Mouse (Mus musculus) liver, embryonic 16.5 days (tissue): ENCODE data around the gene She. TPM values are rescaled to one million over a fixed set of nuclear protein-coding genes. Genes with fewer than 3 reads are reported as not detected.
"Not testable (repeated sequence)": the region's sequence is repeated elsewhere in the genome, so short reads cannot be mapped to it uniquely, and the experiment has no call there.

Experiments used
- ATAC-seq: fragments of 200-750 bp; cut with Nextera tagmentation; 2 replicates; pipeline ENCODE4 v1.8.0; 2017; ENCODE audit warnings: low read depth, mild to moderate bottlenecking, moderate number of reproducible peaks, moderate library complexity
- H3K27ac ChIP-seq: fragments of 300-500 bp; sonication (generic); 2 replicates; pipeline ENCODE4 v1.5.1; 2014; ENCODE audit warnings: mild to moderate bottlenecking, low read length
- H3K27me3 ChIP-seq: fragments of 300-500 bp; sonication (generic); 2 replicates; pipeline ENCODE4 v1.6.1; 2014; ENCODE audit warnings: low read depth, low read length, mixed read lengths; ENCODE audit not compliant: control insufficient read depth, insufficient read depth
- H3K36me3 ChIP-seq: fragments of 300-500 bp; sonication (generic); 2 replicates; pipeline ENCODE4 v1.6.1; 2014; ENCODE audit warnings: mild to moderate bottlenecking; ENCODE audit not compliant: control insufficient read depth, insufficient read depth
- H3K4me1 ChIP-seq: fragments of 300-500 bp; sonication (generic); 2 replicates; pipeline ENCODE4 v1.6.1; 2014; ENCODE audit warnings: low read depth, low read length, mixed read lengths; ENCODE audit not compliant: control insufficient read depth
- H3K4me2 ChIP-seq: fragments of 300-500 bp; sonication (generic); 2 replicates; pipeline ENCODE4 v1.6.1; 2014; ENCODE audit warnings: low read depth, low read length, mixed read lengths
- H3K4me3 ChIP-seq: fragments of 300-500 bp; sonication (generic); 2 replicates; pipeline ENCODE4 v1.5.1; 2014; ENCODE audit warnings: low read depth, mild to moderate bottlenecking, low read length
- H3K9ac ChIP-seq: fragments of 300-500 bp; sonication (generic); 2 replicates; pipeline ENCODE4 v1.6.1; 2014; ENCODE audit warnings: low read depth, low read length
- H3K9me3 ChIP-seq: fragments of 300-500 bp; sonication (generic); replicated peaks from 2 replicates; pipeline ENCODE4 v1.6.1; 2016; ENCODE audit warnings: low read length; ENCODE audit not compliant: control insufficient read depth
- WGBS: fragments of 180-500 bp; shearing (Covaris S2); extraction: QIAGEN DNeasy Blood & Tissue Kit; methylation state at CpG from one replicate; pipeline ENCODE4 v1.1.7; 2014; ENCODE audit not compliant: insufficient replicate concordance; 5-methylcytosine and 5-hydroxymethylcytosine counted together
- polyA plus RNA-seq: library from polyadenylated mRNA; unstranded; fragments of >200 nt; fragmentation: Nextera tagmentation; extraction: Ambion mirVana; gene quantifications from 2 replicates; pipeline ENCODE4 v1.2.1, GENCODE M21; 2015

The She gene
- polyA plus RNA-seq, 1 experiment from 2014 or later, result 1.1 TPM

DNA sequence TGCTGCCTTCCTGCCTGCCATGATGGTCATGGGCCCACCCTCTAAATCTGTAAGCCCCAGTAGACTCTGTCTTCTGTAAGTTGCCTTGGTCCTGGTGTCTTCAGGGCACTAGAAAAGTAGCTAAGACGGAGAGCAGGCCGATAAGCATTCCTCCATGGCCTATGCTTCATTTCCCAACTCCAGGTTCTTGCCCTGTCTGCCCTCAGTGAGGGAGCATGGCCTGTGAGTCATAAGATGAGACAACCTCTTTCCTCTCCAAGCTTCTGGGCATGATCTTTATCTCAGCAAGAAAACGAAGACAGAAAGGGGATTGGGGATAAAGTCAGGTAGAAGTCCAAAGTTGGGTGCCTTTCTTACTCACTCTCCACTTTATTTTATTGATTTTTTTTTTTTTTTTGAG, 32.7 kb upstream of the She start:
- Histone ChIP-seq H3K9ac (no peak overlapping the region), H3K4me2 (no peak overlapping the region), H3K4me3 (no peak overlapping the region), H3K27me3 (no peaks in the 10 kb centered on the region), H3K4me1 (no peaks in the 10 kb centered on the region; the same call in 1 of the 2 replicates), H3K36me3 (no peaks in the 10 kb centered on the region), H3K9me3 (no peaks in the 10 kb centered on the region), H3K27ac (no peak overlapping the region)
- 58% methylated on average over 3 of the region's 3 CpGs for WGBS
- no peak for ATAC-seq

DNA sequence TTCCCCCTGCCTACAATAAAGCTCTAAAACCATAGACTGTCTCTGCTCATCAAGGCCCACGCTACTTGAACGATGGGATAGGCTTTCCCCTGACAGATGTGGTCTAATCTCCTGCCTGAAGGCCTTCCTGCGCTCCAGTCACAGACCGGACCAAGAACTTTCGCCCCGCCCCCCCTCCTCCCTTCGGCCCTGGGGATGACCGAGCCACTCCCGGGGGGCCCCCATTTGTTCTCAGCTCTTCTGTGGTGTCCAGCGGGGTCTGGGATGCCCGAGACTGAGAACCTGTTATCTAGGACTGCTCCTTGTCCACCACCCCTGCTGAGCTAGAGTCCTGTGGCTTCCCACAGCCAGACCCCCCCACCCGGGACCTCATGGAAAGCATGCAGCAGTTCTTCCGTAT, 31.7 kb upstream of the She start:
- Histone ChIP-seq H3K27ac (no peak overlapping the region), H3K4me1 (no peaks in the 10 kb centered on the region; the same call in 1 of the 2 replicates), H3K4me2 (no peak overlapping the region), H3K4me3 (no peak overlapping the region), H3K27me3 (no peaks in the 10 kb centered on the region), H3K36me3 (no peaks in the 10 kb centered on the region), H3K9me3 (no peaks in the 10 kb centered on the region), H3K9ac (no peak overlapping the region)
- no peak for ATAC-seq
- WGBS, result 25% methylated on average over 13 of the region's 13 CpGs

GRCm38 (mm10) chr3:89800078-89800477, 31.1 kb upstream of the She start:
- not testable (repeated sequence) for H3K27me3 ChIP-seq, H3K4me3 ChIP-seq, ATAC-seq, H3K4me1 ChIP-seq, H3K27ac ChIP-seq, H3K9me3 ChIP-seq, H3K36me3 ChIP-seq, H3K9ac ChIP-seq, H3K4me2 ChIP-seq
- 57% methylated on average over 3 of the region's 3 CpGs for WGBS

DNA sequence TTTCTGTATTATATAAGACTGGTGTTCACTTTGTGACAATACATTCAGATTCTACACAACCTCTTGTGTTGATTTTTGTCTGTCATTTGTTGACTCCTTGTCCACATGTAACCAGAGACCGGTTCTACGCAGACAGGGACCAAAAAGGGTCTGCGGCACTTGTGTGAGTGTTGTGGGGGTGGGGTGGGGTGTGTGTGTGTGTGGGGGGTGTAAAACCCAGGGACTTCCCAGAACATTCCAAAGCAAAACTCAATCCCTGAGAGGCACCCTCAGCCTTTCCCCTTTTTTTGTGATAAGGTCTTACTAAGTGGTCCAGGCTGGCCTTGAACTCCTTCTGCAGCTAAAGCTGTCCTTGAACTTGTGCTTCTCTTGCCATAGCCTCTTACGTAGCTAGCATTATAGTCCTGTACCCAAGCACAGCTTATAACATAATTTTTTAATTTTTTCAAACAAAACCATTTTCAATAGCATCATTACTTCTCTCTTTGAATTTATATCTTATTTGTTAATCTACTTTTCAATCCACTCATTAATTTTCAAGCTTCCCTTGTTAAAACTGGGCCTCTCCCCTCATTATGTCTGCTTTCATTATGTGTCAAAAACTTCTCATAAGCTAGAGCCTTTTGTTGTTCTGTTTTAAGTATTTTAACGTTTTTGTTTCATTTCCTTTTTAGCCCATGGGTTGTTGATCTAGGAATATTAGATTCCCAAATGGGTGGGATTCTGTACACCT, 30.2 kb upstream of the She start:
- no peaks in the 10 kb centered on the region for H3K27me3 ChIP-seq
- no peaks in the 10 kb centered on the region for H3K9me3 ChIP-seq
- H3K4me3 ChIP-seq, result no peak overlapping the region
- no peaks in the 10 kb centered on the region; the same call in 1 of the 2 replicates for H3K4me1 ChIP-seq
- no peak overlapping the region for H3K27ac ChIP-seq
- H3K36me3 ChIP-seq, result no peaks in the 10 kb centered on the region
- no peak overlapping the region for H3K9ac ChIP-seq
- no peak overlapping the region for H3K4me2 ChIP-seq
- ATAC-seq, result no peak
- 58% methylated on average over 5 of the region's 5 CpGs for WGBS

- Histone ChIP-seq H3K27ac (peak overlapping the region; percentile 14; the same call in 1 of the 2 replicates), H3K9me3 (no peaks in the 10 kb centered on the region), H3K27me3 (no peaks in the 10 kb centered on the region), H3K4me1 (no peaks in the 10 kb centered on the region; the same call in 1 of the 2 replicates), H3K4me3 (no peak overlapping the region), H3K9ac (no peak overlapping the region), H3K36me3 (no peaks in the 10 kb centered on the region), H3K4me2 (no peak overlapping the region)
- WGBS, result 1% methylated on average over 3 of the region's 3 CpGs
- ATAC-seq, result peak; percentile 45; the same call in 1 of the 2 replicates
Observed at GRCm38 (mm10) chr3:89801507-89801847, 29.7 kb upstream of the She start.

DNA sequence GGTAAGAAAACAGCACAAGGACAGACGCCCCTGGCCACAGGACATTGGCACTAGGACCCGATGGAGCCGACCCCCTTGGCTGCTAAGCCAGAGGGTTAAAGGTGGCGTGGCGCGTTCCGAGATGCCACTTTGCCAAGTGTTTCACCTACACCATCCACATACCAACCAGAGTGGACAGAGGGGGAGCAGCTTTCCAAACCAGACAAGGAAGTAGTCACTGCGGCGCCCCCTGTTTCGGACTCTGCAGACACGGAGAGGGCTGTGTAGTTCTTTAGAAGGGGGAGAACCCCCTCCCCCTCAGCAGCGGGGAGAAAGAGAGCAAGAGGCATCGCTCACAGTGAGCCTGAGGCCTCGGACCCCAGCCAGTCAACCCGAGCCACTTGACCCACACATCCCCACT, 28.3 kb upstream of the She start:
- H3K9ac ChIP-seq, result no peak overlapping the region
- H3K27me3 ChIP-seq, result no peaks in the 10 kb centered on the region
- H3K4me3 ChIP-seq, result no peak overlapping the region
- ATAC-seq, result no peak
- no peak overlapping the region for H3K4me2 ChIP-seq
- no peaks in the 10 kb centered on the region for H3K36me3 ChIP-seq
- peaks cover 3% of the 10 kb centered on the region; the same call in 1 of the 2 replicates for H3K9me3 ChIP-seq
- 69% methylated on average over 15 of the region's 15 CpGs for WGBS
- H3K4me1 ChIP-seq, result peaks cover 10% of the 10 kb centered on the region
- H3K27ac ChIP-seq, result no peak overlapping the region

- Histone ChIP-seq H3K36me3 (no peaks in the 10 kb centered on the region), H3K4me1 (peaks cover 24% of the 10 kb centered on the region), H3K27ac (no peak overlapping the region), H3K4me2 (no peak overlapping the region), H3K27me3 (no peaks in the 10 kb centered on the region), H3K9me3 (peaks cover 3% of the 10 kb centered on the region; the same call in 1 of the 2 replicates), H3K9ac (no peak overlapping the region), H3K4me3 (no peak overlapping the region)
- no peak for ATAC-seq
- 59% methylated on average over 4 of the region's 4 CpGs for WGBS
Observed at GRCm38 (mm10) chr3:89805179-89805578, 26.0 kb upstream of the She start.

- peak overlapping the region; percentile 67 for H3K27ac ChIP-seq
- no peak for ATAC-seq
- WGBS, result 85% methylated on average over 2 of the region's 2 CpGs
Observed at GRCm38 (mm10) chr3:89806751-89807150, 24.4 kb upstream of the She start.

DNA sequence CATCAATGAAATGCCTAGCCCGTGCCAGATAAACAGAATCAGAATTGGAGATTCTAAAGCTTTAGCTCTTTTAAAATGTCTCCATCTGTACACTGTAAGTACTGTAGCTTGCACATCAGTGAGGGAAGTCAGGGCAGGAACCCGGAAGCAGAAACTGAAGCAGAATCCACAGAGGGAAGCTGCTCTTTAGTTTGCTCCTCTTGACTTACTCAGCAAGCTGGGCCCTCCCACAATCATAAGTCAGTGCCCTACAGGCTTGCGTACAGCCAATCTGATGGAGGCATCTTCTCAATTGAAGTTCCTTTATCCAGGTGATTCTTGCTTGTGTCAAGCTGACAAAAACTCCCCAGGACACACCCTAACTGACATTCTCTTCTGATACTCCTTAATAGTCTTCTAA, 24.0 kb upstream of the She start:
- no peak for ATAC-seq
- Histone ChIP-seq H3K27me3 (no peaks in the 10 kb centered on the region), H3K36me3 (no peaks in the 10 kb centered on the region), H3K9ac (no peak overlapping the region), H3K4me1 (peaks cover 24% of the 10 kb centered on the region), H3K27ac (peak overlapping the region; percentile 67), H3K4me2 (no peak overlapping the region), H3K4me3 (no peak overlapping the region), H3K9me3 (peaks cover 3% of the 10 kb centered on the region; the same call in 1 of the 2 replicates)
- 81% methylated on average over 3 of the region's 3 CpGs for WGBS

More at GRCm38 (mm10) chr3:89806751-89807150, 24.4 kb upstream of the She start:
- H3K9ac ChIP-seq, result no peak overlapping the region
- H3K36me3 ChIP-seq, result no peaks in the 10 kb centered on the region
- peaks cover 24% of the 10 kb centered on the region for H3K4me1 ChIP-seq
- H3K27me3 ChIP-seq, result no peaks in the 10 kb centered on the region
- H3K4me2 ChIP-seq, result no peak overlapping the region
- no peak overlapping the region for H3K4me3 ChIP-seq
- peaks cover 3% of the 10 kb centered on the region; the same call in 1 of the 2 replicates for H3K9me3 ChIP-seq
